Mouse (Mus musculus) neural tube, embryonic 11.5 days (tissue): ENCODE results near the gene D7Ertd443e. TPM values are rescaled to one million over a fixed set of nuclear protein-coding genes. Genes with fewer than 3 reads are reported as not detected.

ENCODE experiments used
- ATAC-seq: fragments of 200-750 bp; cut with Nextera tagmentation; 2 replicates; pipeline ENCODE4 v1.8.0; 2017; ENCODE audit warnings: moderate number of reproducible peaks, mild to moderate bottlenecking, moderate TSS enrichment, moderate library complexity; ENCODE audit not compliant: insufficient read depth, low FRiP score, low TSS enrichment
- DNase-seq: peaks from one replicate; pipeline ENCODE4 v3.0.0-alpha.2; 2015; ENCODE audit warnings: low spot score
- H3K27ac ChIP-seq: fragments of 300-500 bp; sonication (generic); 2 replicates; pipeline ENCODE4 v1.5.1; 2014; ENCODE audit warnings: low read depth, mild to moderate bottlenecking, low read length
- H3K27me3 ChIP-seq: fragments of 300-500 bp; sonication (generic); 2 replicates; pipeline ENCODE4 v1.6.1; 2014; ENCODE audit warnings: mild to moderate bottlenecking, low read length, mixed read lengths; ENCODE audit not compliant: control insufficient read depth, insufficient read depth
- H3K36me3 ChIP-seq: fragments of 300-500 bp; sonication (generic); 2 replicates; pipeline ENCODE4 v1.6.1; 2014; ENCODE audit warnings: mild to moderate bottlenecking, low read length, moderate library complexity, mixed read lengths; ENCODE audit not compliant: control insufficient read depth, insufficient read depth
- H3K4me1 ChIP-seq: fragments of 300-500 bp; sonication (generic); 2 replicates; pipeline ENCODE4 v1.6.1; 2014; ENCODE audit warnings: low read length, mixed read lengths; ENCODE audit not compliant: control insufficient read depth, insufficient read depth
- H3K4me2 ChIP-seq: fragments of 300-500 bp; sonication (generic); 2 replicates; pipeline ENCODE4 v1.6.1; 2014; ENCODE audit warnings: low read depth, mild to moderate bottlenecking, moderate library complexity
- H3K4me3 ChIP-seq: fragments of 300-500 bp; sonication (generic); 2 replicates; pipeline ENCODE4 v1.5.1; 2014; ENCODE audit warnings: low read depth, low read length
- H3K9ac ChIP-seq: fragments of 300-500 bp; sonication (generic); 2 replicates; pipeline ENCODE4 v1.6.1; 2014; ENCODE audit warnings: mild to moderate bottlenecking, low read length
- H3K9me3 ChIP-seq: fragments of 300-500 bp; sonication (generic); 2 replicates; pipeline ENCODE4 v1.6.1; 2016; ENCODE audit warnings: low read length; ENCODE audit not compliant: control insufficient read depth
- WGBS: fragments of 180-500 bp; shearing (Covaris S2); extraction: QIAGEN DNeasy Blood & Tissue Kit; methylation state at CpG from one replicate; pipeline ENCODE4 v1.1.7; 2014; 5-methylcytosine and 5-hydroxymethylcytosine counted together
- polyA plus RNA-seq: library from polyadenylated mRNA; unstranded; fragments of >200 nt; fragmentation: Nextera tagmentation; extraction: Ambion mirVana; gene quantifications from 2 replicates; pipeline ENCODE4 v1.2.1, GENCODE M21; 2014

The D7Ertd443e gene
- 0.19 TPM in 1 of 2 replicates, not detected in the other for polyA plus RNA-seq

GRCm38 (mm10) chr7:134385561-134385960, at the start of gene D7Ertd443e:
D7Ertd443e (minus strand) TSS chr7:134385661.
- Histone ChIP-seq H3K4me1 (no peaks in the 10 kb centered on the region), H3K9me3 (no peaks in the 10 kb centered on the region), H3K9ac (no peak within 1 kb of the TSS), H3K4me3 (no peak within 1 kb of the TSS), H3K36me3 (no peaks in the 10 kb centered on the region), H3K27ac (no peak within 1 kb of the TSS), H3K4me2 (no peak within 1 kb of the TSS), H3K27me3 (no peaks in the 10 kb centered on the region)
- ATAC-seq: no peak
- WGBS: 86% methylated on average over 5 of the region's 5 CpGs
- DNase-seq: no peak

GRCm38 (mm10) chr7:134431681-134432080, 46.2 kb upstream of the D7Ertd443e start:
- DNase-seq (no peak), ATAC-seq (no peak)
- no peak overlapping the region for H3K4me3 ChIP-seq
- H3K27me3 ChIP-seq: no peaks in the 10 kb centered on the region
- H3K36me3 ChIP-seq: no peaks in the 10 kb centered on the region
- H3K27ac ChIP-seq: no peak overlapping the region
- H3K9ac ChIP-seq: no peak overlapping the region
- H3K9me3 ChIP-seq: no peaks in the 10 kb centered on the region
- 83% methylated on average over 3 of the region's 3 CpGs for WGBS
- no peaks in the 10 kb centered on the region for H3K4me1 ChIP-seq
- H3K4me2 ChIP-seq: no peak overlapping the region

- no peak overlapping the region for H3K4me2 ChIP-seq
- WGBS: 87% methylated on average over 2 of the region's 2 CpGs
- no peak for ATAC-seq
- no peaks in the 10 kb centered on the region for H3K4me1 ChIP-seq
- H3K9me3 ChIP-seq: no peaks in the 10 kb centered on the region
- H3K4me3 ChIP-seq: no peak overlapping the region
- no peaks in the 10 kb centered on the region for H3K27me3 ChIP-seq
- no peak for DNase-seq
- H3K9ac ChIP-seq: no peak overlapping the region
- H3K36me3 ChIP-seq: no peaks in the 10 kb centered on the region
- no peak overlapping the region for H3K27ac ChIP-seq
Measured at GRCm38 (mm10) chr7:134428676-134429075, 43.2 kb upstream of the D7Ertd443e start.

- H3K4me2 ChIP-seq: no peak overlapping the region
- DNase-seq (no peak), ATAC-seq (no peak)
- no peak overlapping the region for H3K4me3 ChIP-seq
- 94% methylated on average over 9 of the region's 9 CpGs for WGBS
- H3K27me3 ChIP-seq: no peaks in the 10 kb centered on the region
- H3K36me3 ChIP-seq: no peaks in the 10 kb centered on the region
- H3K9ac ChIP-seq: no peak overlapping the region
- no peaks in the 10 kb centered on the region for H3K4me1 ChIP-seq
- no peak overlapping the region for H3K27ac ChIP-seq
- no peaks in the 10 kb centered on the region for H3K9me3 ChIP-seq
Measured at GRCm38 (mm10) chr7:134415014-134415413, 29.6 kb upstream of the D7Ertd443e start.

GRCm38 (mm10) chr7:134414005-134414690, 28.7 kb upstream of the D7Ertd443e start:
- WGBS: 46% methylated on average over 14 of the region's 14 CpGs

GRCm38 (mm10) chr7:134408641-134409040, 23.2 kb upstream of the D7Ertd443e start:
- Histone ChIP-seq H3K36me3 (no peaks in the 10 kb centered on the region), H3K27ac (no peak overlapping the region), H3K4me3 (no peak overlapping the region), H3K4me1 (no peaks in the 10 kb centered on the region), H3K4me2 (no peak overlapping the region), H3K27me3 (no peaks in the 10 kb centered on the region), H3K9me3 (no peaks in the 10 kb centered on the region), H3K9ac (no peak overlapping the region)
- WGBS: 94% methylated on average over 13 of the region's 13 CpGs
- ATAC-seq (no peak), DNase-seq (no peak)

More at GRCm38 (mm10) chr7:134414005-134414690, 28.7 kb upstream of the D7Ertd443e start:
- ATAC-seq (no peak), DNase-seq (peak; percentile 29)
- H3K4me3 ChIP-seq: no peak overlapping the region
- H3K9me3 ChIP-seq: no peaks in the 10 kb centered on the region
- H3K4me1 ChIP-seq: no peaks in the 10 kb centered on the region
- H3K36me3 ChIP-seq: no peaks in the 10 kb centered on the region
- H3K9ac ChIP-seq: no peak overlapping the region
- no peak overlapping the region for H3K27ac ChIP-seq
- H3K27me3 ChIP-seq: no peaks in the 10 kb centered on the region
- no peak overlapping the region for H3K4me2 ChIP-seq

GRCm38 (mm10) chr7:134400746-134401145, 15.3 kb upstream of the D7Ertd443e start:
- no peak overlapping the region for H3K4me2 ChIP-seq
- DNase-seq (no peak), ATAC-seq (no peak)
- no peak overlapping the region for H3K9ac ChIP-seq
- H3K9me3 ChIP-seq: no peaks in the 10 kb centered on the region
- no peak overlapping the region for H3K27ac ChIP-seq
- H3K27me3 ChIP-seq: no peaks in the 10 kb centered on the region
- no peaks in the 10 kb centered on the region for H3K36me3 ChIP-seq
- WGBS: 74% methylated on average over 2 of the region's 2 CpGs
- H3K4me3 ChIP-seq: no peak overlapping the region
- H3K4me1 ChIP-seq: no peaks in the 10 kb centered on the region

- WGBS: 82% methylated on average over 8 of the region's 8 CpGs
Measured at GRCm38 (mm10) chr7:134396769-134397168, 11.3 kb upstream of the D7Ertd443e start.

GRCm38 (mm10) chr7:134382791-134383190, 2.7 kb downstream of the D7Ertd443e start:
- DNase-seq (no peak), ATAC-seq (no peak)
- Histone ChIP-seq H3K36me3 (no peaks in the 10 kb centered on the region), H3K4me3 (no peak overlapping the region), H3K9me3 (no peaks in the 10 kb centered on the region), H3K27ac (no peak overlapping the region), H3K4me1 (no peaks in the 10 kb centered on the region), H3K4me2 (no peak overlapping the region), H3K9ac (no peak overlapping the region), H3K27me3 (no peaks in the 10 kb centered on the region)
- WGBS: 83% methylated on average over 3 of the region's 3 CpGs

More at GRCm38 (mm10) chr7:134396769-134397168, 11.3 kb upstream of the D7Ertd443e start:
- Histone ChIP-seq H3K27ac (no peak overlapping the region), H3K9me3 (no peaks in the 10 kb centered on the region), H3K9ac (no peak overlapping the region), H3K27me3 (no peaks in the 10 kb centered on the region), H3K4me2 (no peak overlapping the region), H3K4me3 (no peak overlapping the region), H3K36me3 (no peaks in the 10 kb centered on the region), H3K4me1 (no peaks in the 10 kb centered on the region)
- ATAC-seq (no peak), DNase-seq (no peak)
